Mouse (Mus musculus): ENCODE results near the gene Olfr325.
"Not testable (repeated sequence)": the region's sequence is repeated elsewhere in the genome, so short reads cannot be mapped to it uniquely, and the experiment has no call there.

Olfr325 gene

GRCm38 (mm10) chr11:58577430-58577829, at the start of gene Olfr325:
TSS of gene Olfr325 (plus strand) at chr11:58577730.
- no peak for DNase-seq

GRCm38 (mm10) chr11:58534736-58535135, 42.8 kb upstream of the Olfr325 start, which contains the start of gene Olfr330:
TSS of gene Olfr330 (minus strand) at chr11:58534836.
- not testable (repeated sequence) for DNase-seq

- DNase-seq, result no peak
Observed at GRCm38 (mm10) chr11:58546322-58546721, 31.2 kb upstream of the Olfr325 start, which contains the start of gene Olfr329-ps. TSS of gene Olfr329-ps (minus strand) at chr11:58546422.

GRCm38 (mm10) chr11:58555536-58555935, 22.0 kb upstream of the Olfr325 start, which contains the start of gene Olfr328:
TSS of gene Olfr328 (minus strand) at chr11:58555636.
- no peak for DNase-seq

- DNase-seq, result no peak
Observed at GRCm38 (mm10) chr11:58570405-58570804, 7.1 kb upstream of the Olfr325 start, which contains the start of gene Olfr224. TSS of gene Olfr224 (minus strand) at chr11:58570553.

- DNase-seq, result peak; percentile 5
Observed at GRCm38 (mm10) chr11:58578636-58579035, 1.1 kb downstream of the Olfr325 start.

GRCm38 (mm10) chr11:58587898-58588348, 10.4 kb downstream of the Olfr325 start:
- DNase-seq, result peak; percentile 5

GRCm38 (mm10) chr11:58588620-58589250, 11.2 kb downstream of the Olfr325 start:
- DNase-seq, result no peak

GRCm38 (mm10) chr11:58594814-58595213, 17.3 kb downstream of the Olfr325 start, which contains the start of gene Olfr324:
TSS of gene Olfr324 (plus strand) at chr11:58595114.
- no peak for DNase-seq

GRCm38 (mm10) chr11:58597837-58598236, 20.3 kb downstream of the Olfr325 start:
- DNase-seq, result no peak

- DNase-seq, result no peak
Observed at GRCm38 (mm10) chr11:58602062-58602461, 24.5 kb downstream of the Olfr325 start.

GRCm38 (mm10) chr11:58602800-58603560, 25.4 kb downstream of the Olfr325 start:
- no peak for DNase-seq

- DNase-seq, result no peak
Observed at GRCm38 (mm10) chr11:58604688-58605087, 27.2 kb downstream of the Olfr325 start.

- DNase-seq, result no peak
Observed at GRCm38 (mm10) chr11:58605228-58605627, 27.7 kb downstream of the Olfr325 start.

GRCm38 (mm10) chr11:58606177-58606919, 28.8 kb downstream of the Olfr325 start:
- no peak for DNase-seq

- DNase-seq, result no peak
Observed at GRCm38 (mm10) chr11:58607030-58607429, 29.5 kb downstream of the Olfr325 start.

GRCm38 (mm10) chr11:58613359-58613758, 35.8 kb downstream of the Olfr325 start:
- DNase-seq, result no peak

- no peak for DNase-seq
Observed at GRCm38 (mm10) chr11:58614526-58614925, 37.0 kb downstream of the Olfr325 start.

GRCm38 (mm10) chr11:58615975-58616374, 38.4 kb downstream of the Olfr325 start, which contains the start of gene 2210407C18Rik:
TSS of gene 2210407C18Rik (minus strand) at chr11:58616075.
- no peak for DNase-seq

- DNase-seq, result no peak
Observed at GRCm38 (mm10) chr11:58618369-58618768, 40.8 kb downstream of the Olfr325 start.

GRCm38 (mm10) chr11:58618793-58619192, 41.3 kb downstream of the Olfr325 start:
- DNase-seq, result peak; percentile 31

GRCm38 (mm10) chr11:58626146-58626545, 48.6 kb downstream of the Olfr325 start:
- DNase-seq, result no peak

GRCm38 (mm10) chr11:58630401-58630800, 52.9 kb downstream of the Olfr325 start, which contains the start of gene Olfr323:
TSS of gene Olfr323 (minus strand) at chr11:58630501.
- DNase-seq, result no peak

Measured in right cerebral cortex, adult 18-20 months (tissue).